Mouse (Mus musculus) gastrocnemius, postnatal 4 days (tissue): ENCODE results near the gene Sf3a1. TPM values are rescaled to one million over a fixed set of nuclear protein-coding genes. Genes with fewer than 3 reads are reported as not detected.

Source experiments
- microRNA-seq: library from miRNA; unstranded; fragments of <30 nt; microRNA quantifications from one replicate; pipeline ENCODE4 v1.2.0, GENCODE M21; 2021
- total RNA-seq, 2 experiments: library from RNA; stranded (reverse); gene quantifications; 2 replicates each; pipeline ENCODE4 v1.2.3; 2021

The Sf3a1 gene
- total RNA-seq, 2 experiments from 2014 or later = 41.2 to 50.6 TPM

Small RNA genes lying within 50 kb of the gene (microRNA-seq; reads per million reads assigned to microRNA genes)
- gene Mir3060 = not detected

Other genes with a start within 250 kb of the Sf3a1 start
- gene Slc35e4, start 245.7 kb upstream of the Sf3a1 start, total RNA-seq = 10 to 100 TPM; 11.1 to 11.5 TPM
- 10 to 100 TPM; 25.2 to 32.3 TPM for gene Tcn2, start 228.2 kb upstream of the Sf3a1 start, total RNA-seq
- 10 to 100 TPM; 47.7 to 53.1 TPM for gene Pes1, start 196.4 kb upstream of the Sf3a1 start, total RNA-seq
- gene 4930556J24Rik, start 183.6 kb upstream of the Sf3a1 start, total RNA-seq = not detected
- gene Gal3st1, start 176.7 kb upstream of the Sf3a1 start, total RNA-seq = 1 to 10 TPM; 4.9 to 5.0 TPM
- under 1 TPM in 1 of 2 experiments, not detected in 1; 0.18 TPM for gene Sec14l4, start 128.9 kb upstream of the Sf3a1 start, total RNA-seq
- gene Sec14l3, start 95.5 kb upstream of the Sf3a1 start, total RNA-seq = not detected
- 10 to 100 TPM in 1 of 2 experiments, 1 to 10 TPM in 1; 10.0 to 12.5 TPM for gene Mtfp1, start 64.9 kb upstream of the Sf3a1 start, total RNA-seq
- gene Sec14l2, start 36.9 kb upstream of the Sf3a1 start, total RNA-seq = 1 to 10 TPM; 2.3 to 2.6 TPM
- 10 to 100 TPM; 12.8 to 18.1 TPM for gene Rnf215, start 25.1 kb upstream of the Sf3a1 start, total RNA-seq
- 10 to 100 TPM in 1 of 2 experiments, 1 to 10 TPM in 1; 8.7 to 10.3 TPM for gene Ccdc157, start 57 bp upstream of the Sf3a1 start, total RNA-seq
- 10 to 100 TPM; 10.1 to 12.2 TPM for gene Tbc1d10a, start 26.4 kb downstream of the Sf3a1 start, total RNA-seq
- 1 to 10 TPM; 8.7 to 9.8 TPM for gene Castor1, start 57.9 kb downstream of the Sf3a1 start, total RNA-seq
- gene Osm, start 76.1 kb downstream of the Sf3a1 start, total RNA-seq = under 1 TPM; 0.22 to 0.36 TPM
- gene Lif, start 97.2 kb downstream of the Sf3a1 start, total RNA-seq = 1 to 10 TPM; 1.3 to 2.1 TPM